Mouse (Mus musculus) embryonic stem cell, embryonic (primary cell): ENCODE results near the gene Olfr1416.

Source experiments
- CTCF ChIA-PET, 4 experiments: fragments of 300-600 bp in 2 of 4; fragments of 350-600 bp in 2 of 4; sonication (Branson Sonifier 250); formaldehyde crosslinking; loops; one replicate each; lab custom pipeline; 2022; ENCODE audit warnings: inconsistent platforms in 2 of 4; lab: Charles Lee
- POLR2A ChIA-PET, 4 experiments: fragments of 300-600 bp in 2 of 4; fragments of 350-600 bp in 2 of 4; sonication (Branson Sonifier 250); formaldehyde crosslinking; loops; one replicate each; lab custom pipeline; 2022; ENCODE audit warnings: antibody characterized with exemption in 4 of 4, inconsistent platforms in 1 of 4; lab: Charles Lee

Gene Olfr1416

DNA sequence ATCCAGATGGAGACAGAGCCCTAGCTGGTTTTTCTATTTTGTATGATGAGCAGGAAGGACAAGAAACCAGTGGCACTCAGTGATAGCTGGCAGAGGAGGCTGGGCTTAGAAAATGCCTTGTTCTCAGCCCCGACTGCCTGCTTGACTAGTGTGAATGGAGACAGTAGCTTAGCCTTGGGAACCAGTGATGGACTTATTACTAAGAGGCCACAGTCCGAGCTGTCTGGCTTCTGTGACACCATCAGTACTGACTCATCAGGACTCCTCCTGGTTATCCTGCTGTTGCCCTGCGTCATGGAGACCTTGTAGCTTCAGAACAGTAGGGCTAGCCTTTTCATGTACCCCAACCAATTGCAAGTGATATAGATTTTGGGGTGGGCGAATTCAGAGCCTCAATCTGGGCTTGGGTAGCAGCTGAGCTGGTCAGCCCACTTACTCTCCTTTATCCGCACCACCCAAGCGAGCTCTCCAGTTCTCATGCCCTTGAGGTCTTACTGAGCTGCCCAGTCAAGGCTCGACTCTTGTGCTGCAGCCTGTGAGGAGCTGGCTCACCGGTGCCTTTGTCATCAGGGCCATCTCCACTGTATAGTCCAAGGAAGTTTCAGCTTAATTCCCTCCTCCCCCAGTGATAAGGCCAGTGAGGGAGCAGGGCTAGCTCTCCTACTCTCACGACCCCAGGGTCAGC is 44.7 kb downstream of the Olfr1416 start:
- ChIA-PET CTCF (no interaction called here), POLR2A (interaction anchor here in 3 of 4 experiments (0.7 to 1.1 kb wide), 5 partner anchors 9 to 228 kb away, joined by 3 to 4 read pairs (median 3); partner anchors contain the start of gene Ndufa10 (in 1 of the 3))

DNA sequence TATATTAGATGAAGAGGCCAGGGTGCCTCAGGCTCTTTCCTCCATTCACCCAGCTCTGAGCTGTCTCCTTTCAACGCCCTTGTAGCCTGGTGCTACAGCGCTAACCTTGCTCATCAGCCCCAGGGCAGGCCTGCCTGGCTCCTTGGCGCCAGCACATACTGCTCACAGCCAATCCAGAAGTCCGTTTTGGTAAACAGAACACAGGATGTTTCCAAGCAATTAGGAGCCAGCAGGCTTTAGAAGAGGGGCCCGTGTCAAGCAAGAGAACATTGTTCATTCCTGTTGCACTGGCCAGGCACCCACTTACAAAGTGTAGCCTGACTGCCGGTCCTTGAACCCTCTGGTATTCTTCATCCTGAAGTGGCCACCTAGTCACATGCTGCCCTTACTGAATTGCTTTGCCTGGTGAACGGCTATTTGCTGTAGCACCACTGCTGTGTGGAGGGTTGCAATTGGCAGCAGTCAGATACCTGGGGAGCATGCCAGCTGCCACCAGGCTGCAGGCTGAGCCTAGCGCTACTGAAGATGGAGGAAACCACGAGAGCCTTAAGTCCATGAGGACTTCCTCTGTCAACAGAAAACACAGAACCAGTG is 47.1 kb downstream of the Olfr1416 start:
- ChIA-PET CTCF (no interaction called here), POLR2A (interaction anchor here in 2 of 4 experiments (1.1 to 1.8 kb wide), 4 partner anchors 13 to 36 kb away, joined by 3 to 8 read pairs (median 4); partner anchors contain the start of gene Ndufa10 (in 2 of the 2))

DNA sequence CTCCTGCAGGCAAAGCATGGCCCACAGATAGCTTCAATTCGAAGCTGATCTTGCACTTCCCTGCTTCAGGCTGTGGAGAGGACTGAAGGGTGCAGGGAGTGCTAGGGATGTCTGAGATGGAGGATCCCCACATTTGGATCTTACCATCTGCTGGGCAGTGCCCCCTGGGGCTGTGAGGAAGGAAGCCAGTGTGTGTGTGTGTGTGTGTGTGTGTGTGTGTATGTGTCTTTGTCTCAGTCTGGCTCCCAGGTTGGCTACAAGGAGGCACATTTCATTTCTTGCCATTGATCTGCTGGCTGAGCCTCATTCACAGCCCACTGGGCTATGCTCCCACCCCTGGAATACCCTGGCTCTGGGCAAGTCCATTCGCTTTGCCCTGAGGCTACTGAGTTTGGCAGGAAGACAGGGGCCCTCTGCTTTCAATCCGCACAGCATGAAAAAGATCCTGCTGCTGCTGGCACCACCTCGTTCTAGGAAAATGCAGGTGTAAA is 48.0 kb downstream of the Olfr1416 start:
- ChIA-PET CTCF (interaction anchor here in 1 of 4 experiments (0.7 kb wide), 1 partner anchor 750 kb away, joined by 4 read pairs; no protein-coding TSS in a partner anchor), POLR2A (interaction anchor here in 2 of 4 experiments (1.3 to 1.8 kb wide), 2 partner anchors 18 to 36 kb away, joined by 3 to 8 read pairs; partner anchors contain the start of gene Ndufa10 (in 1 of the 2))

DNA sequence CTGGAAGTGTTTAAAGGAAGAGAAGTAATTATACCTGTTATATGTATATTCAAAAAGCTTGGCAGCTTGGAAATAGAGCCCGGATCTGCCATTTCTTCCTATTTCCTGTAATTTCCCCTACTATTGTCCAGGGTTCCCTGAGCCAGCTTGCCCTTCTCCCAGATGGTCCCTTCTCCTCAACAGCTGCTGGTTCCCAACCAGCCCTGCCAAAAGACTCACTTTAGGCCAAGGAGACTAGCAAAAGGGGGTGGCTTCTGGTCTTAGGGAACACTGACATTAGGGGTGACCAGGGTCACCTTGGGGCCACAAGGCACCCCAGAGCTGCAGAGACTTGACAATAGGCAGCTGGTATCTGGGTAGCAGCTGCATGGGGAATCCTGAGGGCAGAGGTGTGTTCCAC is 49.9 kb downstream of the Olfr1416 start:
- CTCF ChIA-PET, result no interaction called here

DNA sequence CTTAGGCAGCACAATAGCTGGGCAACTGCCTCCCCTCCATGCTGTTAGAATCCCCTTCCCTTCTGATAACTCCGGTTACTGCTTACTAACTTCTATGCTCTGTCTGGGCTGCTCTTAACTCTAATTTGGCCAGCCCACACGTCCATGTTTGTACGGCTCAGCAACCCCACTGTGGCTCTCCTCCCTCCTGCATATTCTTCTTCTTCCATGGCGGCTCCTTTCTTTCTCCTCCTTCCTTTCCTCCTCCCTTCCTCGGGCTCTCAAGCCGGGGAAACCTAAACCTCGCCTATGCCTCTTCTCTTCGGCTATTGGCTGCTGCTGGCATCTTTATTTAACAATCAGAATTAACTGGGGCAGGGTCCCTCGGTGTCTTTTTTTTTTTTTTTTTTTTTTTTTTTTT is 52.1 kb downstream of the Olfr1416 start:
- ChIA-PET POLR2A (interaction anchor here (0.6 to 2.3 kb wide), 34 partner anchors 9 to 886 kb away, joined by 3 to 42 read pairs (median 4); partner anchors contain the start of gene Ndufa10 (in 3 of the 4)), CTCF (no interaction called here)

More for the DNA sequence above, 49.9 kb downstream of the Olfr1416 start:
- POLR2A ChIA-PET, result interaction anchor here in 2 of 4 experiments (0.6 to 1.2 kb wide), 2 partner anchors 38 to 1077 kb away, joined by 3 to 4 read pairs; partner anchors contain the start of genes Farp2 (in 1 of the 2) and Ndufa10 (in 1 of the 2)

DNA sequence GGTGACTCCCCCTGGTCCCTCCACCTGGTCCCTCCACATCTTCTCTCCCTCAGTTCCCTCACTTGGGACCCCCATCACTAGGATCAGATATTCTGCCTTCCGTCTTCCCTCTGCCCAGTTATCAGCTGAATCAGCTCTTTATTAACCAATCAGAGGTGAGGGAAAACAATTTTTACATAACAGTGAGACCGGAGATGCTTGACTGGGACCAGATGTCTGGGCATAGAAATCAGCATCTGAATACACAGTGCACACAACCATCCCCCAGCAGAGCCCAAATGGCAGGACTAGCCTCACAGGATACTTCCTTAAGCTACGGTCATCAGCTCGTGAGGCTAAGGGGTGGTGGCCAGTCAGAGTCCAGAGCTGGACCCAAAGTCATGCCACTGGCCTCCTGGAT is 52.8 kb downstream of the Olfr1416 start:
- CTCF ChIA-PET, result interaction anchor here in 2 of 4 experiments (0.6 to 1.2 kb wide), 7 partner anchors 22 to 470 kb away, joined by 3 to 5 read pairs (median 3); no protein-coding TSS in a partner anchor
- POLR2A ChIA-PET, result interaction anchor here (0.6 to 2.3 kb wide), 50 partner anchors 8 to 1253 kb away, joined by 3 to 42 read pairs (median 4); partner anchors contain the start of genes Ndufa10 (in 3 of the 4), Asb1 (in 1 of the 4), Bok (in 1 of the 4) and Hdlbp (in 1 of the 4)

DNA sequence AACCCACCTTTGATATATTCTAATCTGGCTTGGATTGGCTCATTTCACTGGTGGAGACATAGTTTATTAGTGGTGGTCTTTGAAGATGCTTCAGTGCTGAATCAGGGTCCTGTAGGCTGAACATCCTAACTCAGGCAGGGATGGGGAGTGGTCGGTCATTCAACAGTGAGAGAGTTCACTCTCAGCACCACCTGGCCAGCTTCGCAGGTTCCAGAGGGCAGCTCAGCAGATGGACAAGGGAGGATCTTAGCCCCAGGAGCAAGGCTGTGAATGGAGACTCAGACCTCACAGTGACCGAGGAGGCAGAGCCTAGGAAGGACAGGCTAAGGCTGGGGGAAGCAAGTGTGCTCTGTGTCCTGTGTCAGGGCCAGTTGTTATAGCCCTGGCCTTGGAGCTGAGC is 53.5 kb downstream of the Olfr1416 start:
- POLR2A ChIA-PET, result interaction anchor here (0.7 to 2.3 kb wide), 38 partner anchors 9 to 1047 kb away, joined by 3 to 42 read pairs (median 4); partner anchors contain the start of genes Ndufa10 (in 3 of the 4), Asb1 (in 1 of the 4) and Hdlbp (in 1 of the 4)
- CTCF ChIA-PET, result interaction anchor here in 2 of 4 experiments (0.8 to 1.2 kb wide), 5 partner anchors 22 to 469 kb away, joined by 3 to 5 read pairs (median 3); no protein-coding TSS in a partner anchor

DNA sequence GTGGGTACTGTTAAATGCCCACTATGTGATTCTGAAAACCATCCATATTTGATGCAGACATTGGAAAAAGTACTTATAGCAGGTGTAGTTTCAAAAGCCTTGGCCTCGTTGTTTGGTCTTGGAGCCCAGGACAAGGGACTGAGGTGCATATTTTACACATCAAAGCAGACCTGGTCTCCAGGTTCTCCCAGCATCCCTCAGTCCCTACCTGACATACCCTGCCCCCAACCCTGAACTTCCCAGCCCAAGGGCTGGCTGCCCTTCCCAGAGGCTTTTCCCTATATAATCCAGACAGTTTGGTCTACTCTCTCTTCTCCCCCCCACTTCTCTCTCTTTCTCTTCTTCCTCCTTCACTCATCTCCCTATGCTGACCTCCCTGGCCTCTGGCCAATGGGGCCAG is 53.9 kb downstream of the Olfr1416 start:
- POLR2A ChIA-PET, result interaction anchor here in 2 of 4 experiments (1.2 to 2.3 kb wide), 7 partner anchors 9 to 511 kb away, joined by 3 to 42 read pairs (median 11); partner anchors contain the start of gene Ndufa10 (in 2 of the 2)
- CTCF ChIA-PET, result no interaction called here
